Mouse (Mus musculus) embryonic facial prominence, embryonic 12.5 days (tissue): ENCODE measurements at regions not wholly inside any gene's neighbourhood (a gene's known extent, or its start where the extent isn't known, plus 50 kb on each side); places are given as distances from the start of the nearest gene placed in this dataset.
A peak's percentile ranks its signal among the peaks of the same experiment; 100 is the strongest.

Experiments
- ATAC-seq: fragments of 200-750 bp; cut with Nextera tagmentation; 2 replicates; pipeline ENCODE4 v1.8.0; 2017; ENCODE audit not compliant: insufficient number of reproducible peaks, insufficient read depth, low FRiP score, low TSS enrichment
- H3K27ac ChIP-seq: fragments of 300-500 bp; sonication (generic); 2 replicates; pipeline ENCODE4 v1.5.1; 2016; ENCODE audit warnings: mild to moderate bottlenecking
- H3K27me3 ChIP-seq: fragments of 300-500 bp; sonication (generic); 2 replicates; pipeline ENCODE4 v1.6.1; 2016; ENCODE audit warnings: mild to moderate bottlenecking, moderate library complexity
- H3K36me3 ChIP-seq: fragments of 300-500 bp; sonication (generic); 2 replicates; pipeline ENCODE4 v1.6.1; 2016; ENCODE audit warnings: mild to moderate bottlenecking
- H3K4me1 ChIP-seq: fragments of 300-500 bp; sonication (generic); 2 replicates; pipeline ENCODE4 v1.6.1; 2016
- H3K4me2 ChIP-seq: fragments of 300-500 bp; sonication (generic); replicated peaks from 2 replicates; pipeline ENCODE4 v1.6.1; 2016; ENCODE audit warnings: mild to moderate bottlenecking, moderate library complexity
- H3K4me3 ChIP-seq: fragments of 300-500 bp; sonication (generic); 2 replicates; pipeline ENCODE4 v1.5.1; 2016; ENCODE audit warnings: mild to moderate bottlenecking
- H3K9ac ChIP-seq: fragments of 300-500 bp; sonication (generic); 2 replicates; pipeline ENCODE4 v1.6.1; 2016; ENCODE audit warnings: mild to moderate bottlenecking, moderate library complexity
- H3K9me3 ChIP-seq: fragments of 300-500 bp; sonication (generic); 2 replicates; pipeline ENCODE4 v1.6.1; 2016; ENCODE audit warnings: mild to moderate bottlenecking, moderate library complexity
- WGBS: fragments of 180-500 bp; shearing (Covaris S2); methylation state at CpG from one replicate; pipeline ENCODE4 v1.1.7; 2016; 5-methylcytosine and 5-hydroxymethylcytosine counted together

- Histone ChIP-seq H3K27me3 (no peaks in the 10 kb centered on the region), H3K36me3 (no peaks in the 10 kb centered on the region), H3K4me2 (no peak overlapping the region), H3K9me3 (no peaks in the 10 kb centered on the region), H3K9ac (no peak overlapping the region), H3K27ac (no peak overlapping the region), H3K4me3 (no peak overlapping the region), H3K4me1 (peaks cover 7% of the 10 kb centered on the region)
- ATAC-seq: no peak
- WGBS: 40% methylated on average over 2 of the region's 2 CpGs
Measured at GRCm38 (mm10) chr10:51930266-51930665, 92.0 kb upstream of the Vgll2 start.

GRCm38 (mm10) chr10:51930696-51931095 is 91.6 kb upstream of the Vgll2 start:
- Histone ChIP-seq H3K4me3 (no peak overlapping the region), H3K4me2 (no peak overlapping the region), H3K27me3 (no peaks in the 10 kb centered on the region), H3K9ac (no peak overlapping the region), H3K9me3 (no peaks in the 10 kb centered on the region), H3K36me3 (no peaks in the 10 kb centered on the region), H3K27ac (no peak overlapping the region), H3K4me1 (peaks cover 7% of the 10 kb centered on the region)
- no peak for ATAC-seq
- 77% methylated on average over 1 of the region's 1 CpGs for WGBS

- Histone ChIP-seq H3K9ac (no peak overlapping the region), H3K4me3 (no peak overlapping the region), H3K4me2 (no peak overlapping the region), H3K27me3 (no peaks in the 10 kb centered on the region), H3K36me3 (no peaks in the 10 kb centered on the region), H3K4me1 (no peaks in the 10 kb centered on the region), H3K9me3 (no peaks in the 10 kb centered on the region), H3K27ac (no peak overlapping the region)
- WGBS: 73% methylated on average over 3 of the region's 3 CpGs
- no peak for ATAC-seq
Measured at GRCm38 (mm10) chr10:51935482-51935881, 86.8 kb upstream of the Vgll2 start.

- Histone ChIP-seq H3K27me3 (no peaks in the 10 kb centered on the region), H3K9me3 (no peaks in the 10 kb centered on the region), H3K27ac (no peak overlapping the region), H3K36me3 (no peaks in the 10 kb centered on the region), H3K4me2 (no peak overlapping the region), H3K4me3 (no peak overlapping the region), H3K9ac (no peak overlapping the region), H3K4me1 (peaks cover 5% of the 10 kb centered on the region; the same call in 1 of the 2 replicates)
- 49% methylated on average over 2 of the region's 2 CpGs for WGBS
- no peak for ATAC-seq
Measured at GRCm38 (mm10) chr10:51941192-51941591, 81.1 kb upstream of the Vgll2 start.

GRCm38 (mm10) chr10:51945701-51946100 is 76.6 kb upstream of the Vgll2 start:
- ATAC-seq: 0 out of 2 replicates have a peak, but pooled peaks have one; percentile 49
- 22% methylated on average over 4 of the region's 4 CpGs for WGBS
- no peak overlapping the region for H3K9ac ChIP-seq
- H3K27me3 ChIP-seq: no peaks in the 10 kb centered on the region
- no peak overlapping the region for H3K4me3 ChIP-seq
- no peaks in the 10 kb centered on the region for H3K36me3 ChIP-seq
- no peaks in the 10 kb centered on the region for H3K9me3 ChIP-seq
- H3K27ac ChIP-seq: no peak overlapping the region
- H3K4me2 ChIP-seq: no peak overlapping the region
- peaks cover 5% of the 10 kb centered on the region; the same call in 1 of the 2 replicates for H3K4me1 ChIP-seq

- no peak overlapping the region for H3K27ac ChIP-seq
- no peak overlapping the region for H3K9ac ChIP-seq
- H3K9me3 ChIP-seq: no peaks in the 10 kb centered on the region
- no peaks in the 10 kb centered on the region for H3K36me3 ChIP-seq
- ATAC-seq: no peak
- peaks cover 5% of the 10 kb centered on the region; the same call in 1 of the 2 replicates for H3K4me1 ChIP-seq
- no peaks in the 10 kb centered on the region for H3K27me3 ChIP-seq
- H3K4me3 ChIP-seq: no peak overlapping the region
- H3K4me2 ChIP-seq: no peak overlapping the region
Measured at GRCm38 (mm10) chr10:51946189-51946588, 76.1 kb upstream of the Vgll2 start.

- peaks cover 5% of the 10 kb centered on the region; the same call in 1 of the 2 replicates for H3K4me1 ChIP-seq
- no peaks in the 10 kb centered on the region for H3K36me3 ChIP-seq
- H3K9ac ChIP-seq: no peak overlapping the region
- H3K4me2 ChIP-seq: no peak overlapping the region
- H3K27me3 ChIP-seq: no peaks in the 10 kb centered on the region
- H3K27ac ChIP-seq: no peak overlapping the region
- H3K9me3 ChIP-seq: no peaks in the 10 kb centered on the region
- no peak for ATAC-seq
- H3K4me3 ChIP-seq: no peak overlapping the region
Measured at GRCm38 (mm10) chr10:51946881-51947280, 75.4 kb upstream of the Vgll2 start.

- Histone ChIP-seq H3K9ac (no peak overlapping the region), H3K27ac (no peak overlapping the region), H3K36me3 (no peaks in the 10 kb centered on the region), H3K4me1 (peaks cover 5% of the 10 kb centered on the region; the same call in 1 of the 2 replicates), H3K4me3 (no peak overlapping the region), H3K27me3 (no peaks in the 10 kb centered on the region), H3K9me3 (no peaks in the 10 kb centered on the region), H3K4me2 (no peak overlapping the region)
- no peak for ATAC-seq
- 76% methylated on average over 1 of the region's 1 CpGs for WGBS
Measured at GRCm38 (mm10) chr10:51950016-51950415, 72.3 kb upstream of the Vgll2 start.

- 61% methylated on average over 4 of the region's 4 CpGs for WGBS
- Histone ChIP-seq H3K36me3 (no peaks in the 10 kb centered on the region), H3K4me3 (no peak overlapping the region), H3K27ac (no peak overlapping the region), H3K9ac (no peak overlapping the region), H3K27me3 (no peaks in the 10 kb centered on the region), H3K9me3 (no peaks in the 10 kb centered on the region), H3K4me1 (no peaks in the 10 kb centered on the region), H3K4me2 (no peak overlapping the region)
- ATAC-seq: no peak
Measured at GRCm38 (mm10) chr10:51952021-51952420, 70.3 kb upstream of the Vgll2 start.

GRCm38 (mm10) chr10:51956493-51956892 is 65.8 kb upstream of the Vgll2 start:
- Histone ChIP-seq H3K36me3 (no peaks in the 10 kb centered on the region), H3K9me3 (no peaks in the 10 kb centered on the region), H3K27ac (no peak overlapping the region), H3K27me3 (no peaks in the 10 kb centered on the region), H3K4me3 (no peak overlapping the region), H3K4me1 (no peaks in the 10 kb centered on the region), H3K9ac (no peak overlapping the region), H3K4me2 (no peak overlapping the region)
- 73% methylated on average over 1 of the region's 1 CpGs for WGBS
- ATAC-seq: no peak

GRCm38 (mm10) chr10:51961497-51961896 is 60.8 kb upstream of the Vgll2 start:
- no peak overlapping the region for H3K4me2 ChIP-seq
- no peaks in the 10 kb centered on the region for H3K27me3 ChIP-seq
- no peaks in the 10 kb centered on the region for H3K9me3 ChIP-seq
- H3K4me1 ChIP-seq: no peaks in the 10 kb centered on the region
- H3K27ac ChIP-seq: no peak overlapping the region
- H3K4me3 ChIP-seq: no peak overlapping the region
- whole genome bisulfite sequencing: 19% methylated on average over 2 of the region's 2 CpGs
- ATAC-seq: 0 out of 2 replicates have a peak, but pooled peaks have one; percentile 64
- H3K9ac ChIP-seq: no peak overlapping the region
- H3K36me3 ChIP-seq: no peaks in the 10 kb centered on the region

- no peak for ATAC-seq
- WGBS: 80% methylated on average over 1 of the region's 1 CpGs
Measured at GRCm38 (mm10) chr10:51963671-51964070, 58.6 kb upstream of the Vgll2 start.

GRCm38 (mm10) chr10:51970113-51970512 is 52.2 kb upstream of the Vgll2 start:
- Histone ChIP-seq H3K9me3 (no peaks in the 10 kb centered on the region), H3K4me1 (no peaks in the 10 kb centered on the region), H3K36me3 (no peaks in the 10 kb centered on the region), H3K27me3 (no peaks in the 10 kb centered on the region), H3K4me3 (no peak overlapping the region), H3K4me2 (no peak overlapping the region), H3K27ac (no peak overlapping the region), H3K9ac (no peak overlapping the region)
- 70% methylated on average over 9 of the region's 9 CpGs for WGBS
- ATAC-seq: 0 out of 2 replicates have a peak, but pooled peaks have one; percentile 64

More at GRCm38 (mm10) chr10:51963671-51964070, 58.6 kb upstream of the Vgll2 start:
- no peaks in the 10 kb centered on the region for H3K4me1 ChIP-seq
- no peak overlapping the region for H3K9ac ChIP-seq
- H3K4me3 ChIP-seq: no peak overlapping the region
- no peak overlapping the region for H3K4me2 ChIP-seq
- no peaks in the 10 kb centered on the region for H3K9me3 ChIP-seq
- H3K27ac ChIP-seq: no peak overlapping the region
- no peaks in the 10 kb centered on the region for H3K27me3 ChIP-seq
- no peaks in the 10 kb centered on the region for H3K36me3 ChIP-seq
